Mouse (Mus musculus) CD4-positive naive resting alpha-beta T cell, adult 57 days (primary cell): Measurements from ENCODE around the gene Zyg11a. TPM values are rescaled to one million over a fixed set of nuclear protein-coding genes. Genes with fewer than 3 reads are reported as not detected.

ENCODE experiments used
- total RNA-seq: library from RNA; stranded (reverse); gene quantifications from one replicate; pipeline ENCODE4 v1.2.4, GENCODE M21; 2023

Zyg11a gene
- not detected for total RNA-seq

DNA sequence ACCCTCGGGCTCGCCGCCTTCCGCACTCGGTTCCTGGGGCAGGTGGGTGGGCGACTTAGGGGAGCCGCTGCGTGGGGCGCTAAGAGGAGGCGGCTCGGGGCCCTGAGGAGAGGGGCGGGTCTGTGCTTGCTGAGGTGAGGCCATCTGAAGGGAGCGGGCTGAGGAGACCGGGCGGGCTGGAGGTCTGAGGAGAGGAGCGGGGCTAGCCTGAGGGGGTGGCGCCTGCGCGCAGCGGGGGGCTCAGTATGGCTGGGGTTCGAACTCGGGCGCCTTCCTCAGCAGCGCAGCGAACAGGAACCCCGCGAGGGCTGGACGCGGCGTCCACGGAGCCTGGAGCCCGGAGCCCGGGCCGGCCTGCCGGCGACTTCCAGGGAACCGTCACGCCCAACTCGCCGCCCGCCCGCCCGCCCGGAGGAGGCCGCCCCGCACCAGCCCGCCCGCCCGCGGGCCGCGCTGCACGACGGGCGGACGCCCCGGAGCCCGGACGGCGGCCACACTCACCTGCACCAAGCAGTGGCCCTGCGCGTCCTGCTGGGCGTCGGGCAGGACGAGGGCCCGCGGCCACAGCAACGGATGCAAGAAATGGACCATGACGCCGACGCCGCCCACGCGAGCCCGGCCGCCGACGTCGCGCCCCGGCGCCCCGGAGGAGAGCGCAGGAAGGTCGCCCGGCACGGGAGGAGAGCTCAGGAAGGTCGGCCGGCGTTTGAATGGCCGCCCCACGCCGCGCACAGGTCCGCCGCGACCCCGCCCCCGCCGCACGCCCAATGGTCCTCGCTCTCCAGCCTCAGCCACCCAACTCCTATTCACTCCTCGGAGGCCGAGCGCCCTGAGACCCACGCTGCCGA lies at the start of gene Zyg11a:
Gene Zyg11a, minus strand, starts transcription at position 717 of the 848 bp plus-strand sequence.

DNA sequence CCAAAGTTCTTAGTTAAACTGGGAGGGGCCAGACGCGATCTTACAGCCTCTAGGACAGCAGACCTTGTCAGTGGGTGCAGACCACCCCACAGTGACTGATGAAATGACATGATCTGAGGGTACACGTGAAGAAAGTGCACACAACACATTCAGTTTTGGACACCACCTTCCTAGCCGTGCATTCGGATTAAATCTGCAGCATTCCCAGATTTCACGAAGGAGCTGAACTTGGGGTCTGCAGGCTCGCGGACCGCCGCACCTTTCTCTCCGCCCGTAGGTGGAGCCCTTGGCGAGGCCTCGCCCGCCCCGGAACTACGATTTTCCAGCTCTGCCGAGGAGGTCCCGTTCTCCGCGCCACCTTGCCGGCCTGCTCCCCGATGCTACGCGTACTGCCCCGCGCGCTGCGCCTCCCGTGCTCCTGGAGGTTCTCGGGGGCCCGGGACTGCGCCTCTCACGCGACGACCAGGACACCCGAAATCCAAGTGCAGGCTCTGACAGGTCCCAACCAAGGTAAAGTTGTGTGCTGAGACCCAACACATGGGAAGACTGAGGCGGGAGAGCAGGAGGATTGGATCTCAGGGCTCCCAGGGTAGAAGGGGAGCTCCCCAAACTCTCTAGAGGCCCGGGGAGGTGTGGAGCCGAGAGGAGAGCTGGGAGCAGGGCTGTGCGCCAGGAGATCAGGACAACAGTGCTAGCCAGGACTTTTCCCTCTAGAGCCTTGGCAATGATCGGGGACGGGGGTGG lies 52.5 kb downstream of the Zyg11a start, which contains the start of gene Echdc2:
Gene Echdc2, plus strand, starts transcription at position 286 of the 744 bp plus-strand sequence.

DNA sequence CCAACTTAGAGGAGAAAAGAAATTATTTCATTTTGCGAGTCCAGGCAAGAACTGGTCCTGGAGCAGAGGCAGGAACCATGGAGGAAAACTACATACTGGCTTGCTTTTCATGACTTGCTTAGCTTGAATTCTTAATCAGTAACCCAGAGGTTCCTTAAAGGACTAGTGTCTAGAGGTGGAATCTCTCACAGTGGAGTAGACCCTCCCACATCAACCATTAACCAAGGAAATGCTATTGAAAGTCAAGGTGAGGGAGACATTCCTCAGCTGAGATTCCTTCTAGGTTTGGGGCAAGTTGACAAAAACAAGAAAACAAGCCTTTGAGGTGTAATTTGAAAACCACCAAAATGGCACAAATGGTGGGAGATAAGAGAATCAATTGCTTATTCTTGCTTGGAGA lies 73.0 kb downstream of the Zyg11a start, which contains the start of gene Scp2:
Gene Scp2, minus strand, starts transcription at position 119 of the 400 bp plus-strand sequence.

Other genes with a start within 250 kb of the Zyg11a start
- not detected for gene Slc1a7, start 249.7 kb downstream of the Zyg11a start, total RNA-seq
- gene Podn, start 121.6 kb downstream of the Zyg11a start, total RNA-seq, result 2.1 TPM
- 115 TPM for gene Scp2, start 73.0 kb downstream of the Zyg11a start, total RNA-seq
- gene Echdc2, start 52.6 kb downstream of the Zyg11a start, total RNA-seq, result not detected
- gene Zyg11b, start 83.0 kb upstream of the Zyg11a start, total RNA-seq, result 38.8 TPM
- 19.9 TPM for gene Coa7, start 110.1 kb upstream of the Zyg11a start, total RNA-seq
- not detected for gene Shisal2a, start 165.3 kb upstream of the Zyg11a start, total RNA-seq
- gene Gpx7, start 188.9 kb upstream of the Zyg11a start, total RNA-seq, result 0.44 TPM
- gene Tut4, start 241.4 kb upstream of the Zyg11a start, total RNA-seq, result 171 TPM